Mouse (Mus musculus): Measurements from ENCODE around the gene Mast2. TPM values are rescaled to one million over a fixed set of nuclear protein-coding genes. Genes with fewer than 3 reads are reported as not detected.

Mast2 gene
- polyA plus RNA-seq, 2 experiments, result 24.1 to 54.7 TPM

GRCm38 (mm10) chr4:116317575-116317974, 146.4 kb downstream of the Mast2 start:
- ATAC-seq (ENCODE audit: low FRiP score, low read depth), result no peak
- Histone ChIP-seq H3K4me2 (replicated peaks; ENCODE audit: low read depth, low read length, severe bottlenecking) (no peak overlapping the region), H3K36me3 (ENCODE audit: control insufficient read depth, insufficient read depth, low read length) (peaks cover 83% of the 10 kb centered on the region), H3K27ac (replicated peaks; ENCODE audit: low read depth, low read length) (no peak overlapping the region), H3K4me1 (ENCODE audit: control insufficient read depth, insufficient read depth, low read length) (no peaks in the 10 kb centered on the region), H3K4me3 (replicated peaks; ENCODE audit: low read length) (no peak overlapping the region), H3K9ac (ENCODE audit: low read depth, low read length, severe bottlenecking) (no peak overlapping the region), H3K9me3 (ENCODE audit: control insufficient read depth, low read length) (no peaks in the 10 kb centered on the region), H3K27me3 (ENCODE audit: control insufficient read depth, insufficient read depth, low read length) (no peaks in the 10 kb centered on the region)
- no peak for DNase-seq (ENCODE audit: low spot score)
- TF ChIP-seq POLR2A (IDR thresholded peaks at IDR 0.05; ENCODE audit: borderline replicate concordance, extremely low read depth, insufficient read depth, insufficient read length), result no peak
- 94% methylated on average over 4 of the region's 4 CpGs for WGBS

GRCm38 (mm10) chr4:116304551-116304950, 159.4 kb downstream of the Mast2 start:
- no peak overlapping the region for H3K27ac ChIP-seq (replicated peaks; ENCODE audit: low read depth, low read length)
- no peak for TF ChIP-seq POLR2A (IDR thresholded peaks at IDR 0.05; ENCODE audit: borderline replicate concordance, extremely low read depth, insufficient read depth, insufficient read length)
- no peak overlapping the region for H3K9ac ChIP-seq (ENCODE audit: low read depth, low read length, severe bottlenecking)
- no peaks in the 10 kb centered on the region for H3K4me1 ChIP-seq (ENCODE audit: control insufficient read depth, insufficient read depth, low read length)
- DNase-seq (ENCODE audit: low spot score) (no peak), ATAC-seq (ENCODE audit: low FRiP score, low read depth) (no peak)
- H3K9me3 ChIP-seq (ENCODE audit: control insufficient read depth, low read length), result no peaks in the 10 kb centered on the region
- H3K27me3 ChIP-seq (ENCODE audit: control insufficient read depth, insufficient read depth, low read length), result no peaks in the 10 kb centered on the region
- no peak overlapping the region for H3K4me2 ChIP-seq (replicated peaks; ENCODE audit: low read depth, low read length, severe bottlenecking)
- WGBS, result 27% methylated on average over 1 of the region's 1 CpGs
- H3K4me3 ChIP-seq (replicated peaks; ENCODE audit: low read length), result no peak overlapping the region
- H3K36me3 ChIP-seq (ENCODE audit: control insufficient read depth, insufficient read depth, low read length), result peaks cover 54% of the 10 kb centered on the region

DNA sequence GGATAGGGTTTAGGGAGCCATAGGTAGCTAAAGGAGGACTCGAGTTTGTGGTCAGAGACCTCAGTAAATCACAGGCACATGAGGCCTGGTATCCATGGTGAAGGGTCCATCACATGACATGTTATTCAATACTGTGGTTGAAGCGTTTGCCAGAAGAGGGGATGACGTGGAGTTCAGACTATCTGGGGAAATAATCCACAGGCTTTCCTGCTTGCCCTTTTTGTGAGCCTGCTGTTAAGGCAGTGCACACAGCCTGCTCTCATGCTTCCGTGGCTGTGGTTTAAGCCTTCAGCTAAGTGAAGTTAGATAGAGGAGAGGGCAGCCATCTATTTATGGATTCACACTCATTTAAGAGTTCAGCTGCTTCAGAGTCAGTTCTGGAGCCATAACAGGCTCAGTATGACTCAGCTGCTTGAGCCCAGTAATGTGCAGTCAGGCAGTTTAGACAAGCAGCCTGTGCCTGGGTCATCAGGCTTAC, 163.1 kb downstream of the Mast2 start:
- DNase-seq (ENCODE audit: low spot score) (peak; percentile 47), ATAC-seq (ENCODE audit: low FRiP score, low read depth) (peak; percentile 60)
- no peaks in the 10 kb centered on the region for H3K27me3 ChIP-seq (ENCODE audit: control insufficient read depth, insufficient read depth, low read length)
- H3K36me3 ChIP-seq (ENCODE audit: control insufficient read depth, insufficient read depth, low read length), result peaks cover 33% of the 10 kb centered on the region
- no peak for TF ChIP-seq POLR2A (IDR thresholded peaks at IDR 0.05; ENCODE audit: borderline replicate concordance, extremely low read depth, insufficient read depth, insufficient read length)
- 50% methylated on average over 4 of the region's 4 CpGs for WGBS
- H3K4me1 ChIP-seq (ENCODE audit: control insufficient read depth, insufficient read depth, low read length), result no peaks in the 10 kb centered on the region
- H3K27ac ChIP-seq (replicated peaks; ENCODE audit: low read depth, low read length), result no peak overlapping the region
- H3K4me2 ChIP-seq (replicated peaks; ENCODE audit: low read depth, low read length, severe bottlenecking), result no peak overlapping the region
- no peaks in the 10 kb centered on the region for H3K9me3 ChIP-seq (ENCODE audit: control insufficient read depth, low read length)
- no peak overlapping the region for H3K9ac ChIP-seq (ENCODE audit: low read depth, low read length, severe bottlenecking)
- H3K4me3 ChIP-seq (replicated peaks; ENCODE audit: low read length), result no peak overlapping the region

GRCm38 (mm10) chr4:116293296-116293695, 170.7 kb downstream of the Mast2 start:
- 83% methylated on average over 12 of the region's 12 CpGs for WGBS
- no peak overlapping the region for H3K4me2 ChIP-seq (replicated peaks; ENCODE audit: low read depth, low read length, severe bottlenecking)
- H3K27ac ChIP-seq (replicated peaks; ENCODE audit: low read depth, low read length), result no peak overlapping the region
- no peaks in the 10 kb centered on the region for H3K9me3 ChIP-seq (ENCODE audit: control insufficient read depth, low read length)
- TF ChIP-seq POLR2A (IDR thresholded peaks at IDR 0.05; ENCODE audit: borderline replicate concordance, extremely low read depth, insufficient read depth, insufficient read length), result no peak
- H3K36me3 ChIP-seq (ENCODE audit: control insufficient read depth, insufficient read depth, low read length), result peaks cover 42% of the 10 kb centered on the region
- no peaks in the 10 kb centered on the region for H3K4me1 ChIP-seq (ENCODE audit: control insufficient read depth, insufficient read depth, low read length)
- ATAC-seq (ENCODE audit: low FRiP score, low read depth) (no peak), DNase-seq (ENCODE audit: low spot score) (no peak)
- H3K9ac ChIP-seq (ENCODE audit: low read depth, low read length, severe bottlenecking), result no peak overlapping the region
- no peaks in the 10 kb centered on the region for H3K27me3 ChIP-seq (ENCODE audit: control insufficient read depth, insufficient read depth, low read length)
- no peak overlapping the region for H3K4me3 ChIP-seq (replicated peaks; ENCODE audit: low read length)

GRCm38 (mm10) chr4:116291561-116291960, 172.4 kb downstream of the Mast2 start:
- peaks cover 53% of the 10 kb centered on the region for H3K36me3 ChIP-seq (ENCODE audit: control insufficient read depth, insufficient read depth, low read length)
- WGBS, result 95% methylated on average over 6 of the region's 6 CpGs
- no peak for DNase-seq (ENCODE audit: low spot score)

GRCm38 (mm10) chr4:116282211-116282610, 181.8 kb downstream of the Mast2 start:
- H3K9me3 ChIP-seq (ENCODE audit: control insufficient read depth, low read length), result no peaks in the 10 kb centered on the region
- 73% methylated on average over 2 of the region's 2 CpGs for WGBS
- H3K27me3 ChIP-seq (ENCODE audit: control insufficient read depth, insufficient read depth, low read length), result no peaks in the 10 kb centered on the region
- H3K4me1 ChIP-seq (ENCODE audit: control insufficient read depth, insufficient read depth, low read length), result no peaks in the 10 kb centered on the region
- DNase-seq (ENCODE audit: low spot score) (no peak), ATAC-seq (ENCODE audit: low FRiP score, low read depth) (no peak)
- H3K4me3 ChIP-seq (replicated peaks; ENCODE audit: low read length), result no peak overlapping the region
- H3K36me3 ChIP-seq (ENCODE audit: control insufficient read depth, insufficient read depth, low read length), result peaks cover 22% of the 10 kb centered on the region
- H3K27ac ChIP-seq (replicated peaks; ENCODE audit: low read depth, low read length), result no peak overlapping the region
- TF ChIP-seq POLR2A (IDR thresholded peaks at IDR 0.05; ENCODE audit: borderline replicate concordance, extremely low read depth, insufficient read depth, insufficient read length), result no peak
- H3K4me2 ChIP-seq (replicated peaks; ENCODE audit: low read depth, low read length, severe bottlenecking), result no peak overlapping the region
- no peak overlapping the region for H3K9ac ChIP-seq (ENCODE audit: low read depth, low read length, severe bottlenecking)

More at GRCm38 (mm10) chr4:116291561-116291960, 172.4 kb downstream of the Mast2 start:
- H3K27me3 ChIP-seq (ENCODE audit: control insufficient read depth, insufficient read depth, low read length), result no peaks in the 10 kb centered on the region
- no peak overlapping the region for H3K4me3 ChIP-seq (replicated peaks; ENCODE audit: low read length)
- H3K27ac ChIP-seq (replicated peaks; ENCODE audit: low read depth, low read length), result no peak overlapping the region
- H3K9ac ChIP-seq (ENCODE audit: low read depth, low read length, severe bottlenecking), result no peak overlapping the region
- H3K9me3 ChIP-seq (ENCODE audit: control insufficient read depth, low read length), result no peaks in the 10 kb centered on the region
- TF ChIP-seq POLR2A (IDR thresholded peaks at IDR 0.05; ENCODE audit: borderline replicate concordance, extremely low read depth, insufficient read depth, insufficient read length), result no peak
- no peak for ATAC-seq (ENCODE audit: low FRiP score, low read depth)
- H3K4me2 ChIP-seq (replicated peaks; ENCODE audit: low read depth, low read length, severe bottlenecking), result no peak overlapping the region
- H3K4me1 ChIP-seq (ENCODE audit: control insufficient read depth, insufficient read depth, low read length), result no peaks in the 10 kb centered on the region
